Mouse (Mus musculus): Measurements from ENCODE around the gene Hist2h3c2. TPM values are rescaled to one million over a fixed set of nuclear protein-coding genes. Genes with fewer than 3 reads are reported as not detected.

The Hist2h3c2 gene
- polyA plus RNA-seq, 1 experiment = 45.8 TPM

DNA sequence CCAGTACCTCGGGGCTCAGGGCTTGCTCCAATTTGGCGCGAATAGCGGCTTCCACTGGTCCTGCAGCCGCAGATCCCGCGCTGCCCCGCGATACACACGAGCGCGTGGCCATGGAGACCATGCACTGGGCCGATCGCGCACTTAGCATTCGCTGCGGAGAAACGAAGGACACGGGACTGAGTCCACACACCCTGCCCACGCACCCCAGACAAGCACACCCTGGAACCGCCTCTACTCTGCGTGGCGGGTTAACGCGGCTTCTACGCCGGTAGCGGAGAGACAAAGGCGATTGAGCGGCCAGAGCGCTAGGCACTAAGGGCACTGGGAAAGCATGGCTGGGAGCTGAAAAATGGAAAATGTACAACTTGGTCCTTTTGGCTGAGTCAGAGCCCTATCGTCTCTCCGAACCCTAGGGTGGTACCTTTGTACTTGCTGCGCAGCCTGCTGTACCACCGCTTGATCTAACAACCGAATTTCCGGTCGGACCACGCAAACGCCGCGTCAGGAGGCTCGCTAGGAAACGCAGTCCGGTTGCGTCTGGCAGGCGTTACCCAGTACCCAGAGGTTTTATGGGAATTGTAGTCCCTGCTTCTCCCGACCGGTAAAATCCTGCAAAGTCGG lies 41.7 kb downstream of the Hist2h3c2 start:
- DNase-seq (ENCODE audit: low read depth) = no peak

DNA sequence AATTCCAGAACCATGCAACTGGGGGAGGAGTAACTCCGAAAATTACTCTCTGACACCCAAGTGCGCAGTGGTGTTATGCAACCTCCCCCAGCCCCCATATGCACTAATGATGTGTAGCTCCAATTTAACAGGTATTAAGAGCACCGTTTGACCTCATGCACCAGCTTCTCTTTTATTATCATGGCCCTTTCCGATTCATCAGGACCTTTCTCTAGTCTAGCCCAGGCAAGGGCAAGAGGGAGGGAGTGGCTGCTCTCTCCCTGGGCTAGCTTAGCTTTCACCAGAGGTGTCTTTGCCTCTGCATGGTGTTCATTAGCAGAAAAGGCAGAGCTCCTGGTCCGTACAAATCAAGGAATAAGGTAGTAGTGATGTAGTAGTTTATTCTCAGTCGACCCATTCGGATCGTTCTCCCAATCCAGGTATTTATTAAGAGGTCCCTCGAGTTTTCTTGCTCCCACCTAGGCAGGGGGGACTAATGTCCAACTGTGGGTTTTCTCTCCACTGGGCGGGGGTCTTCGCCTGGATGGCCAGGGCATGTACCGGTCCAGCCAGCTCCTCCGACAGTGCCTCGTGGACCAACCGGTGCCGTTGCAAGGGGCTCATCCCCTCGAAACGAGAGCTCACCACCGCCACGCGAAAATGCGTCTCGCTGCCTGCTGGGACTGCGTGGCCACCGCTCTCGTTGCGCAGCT lies 42.3 kb downstream of the Hist2h3c2 start:
- no peak for DNase-seq (ENCODE audit: low read depth)

DNA sequence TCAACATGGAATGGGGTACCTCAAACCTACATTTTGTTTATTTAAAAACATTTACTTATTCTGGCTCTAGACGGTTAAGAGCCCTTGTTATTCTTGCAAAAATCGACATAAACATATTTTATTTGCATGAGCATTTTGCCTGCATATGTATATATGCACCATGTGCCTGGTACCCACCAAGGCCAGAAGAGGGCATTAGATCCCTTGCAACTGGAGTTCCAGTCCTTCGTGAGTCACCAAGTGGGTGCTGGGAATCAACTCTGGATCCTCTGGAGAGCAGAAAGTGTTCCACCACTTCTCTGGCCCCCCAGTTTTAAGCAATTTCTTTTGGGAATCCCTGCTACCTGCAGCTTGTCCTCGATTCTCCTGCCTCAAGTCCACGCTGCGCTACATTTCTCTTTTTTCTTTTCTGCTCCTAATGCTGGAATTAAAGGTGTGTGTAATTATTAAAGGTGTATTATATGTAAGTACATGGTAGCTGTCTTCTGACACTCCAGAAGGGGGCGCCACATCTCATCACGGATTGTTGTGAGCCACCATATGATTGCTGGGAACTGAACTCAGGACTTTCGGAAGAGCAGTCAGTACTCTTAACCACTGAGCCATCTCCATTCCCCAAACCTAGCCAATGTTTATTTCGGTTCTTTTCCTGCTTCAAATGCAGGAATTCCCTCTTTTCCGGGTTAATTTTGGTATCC lies 43.2 kb downstream of the Hist2h3c2 start:
- no peak for DNase-seq (ENCODE audit: low read depth)

DNA sequence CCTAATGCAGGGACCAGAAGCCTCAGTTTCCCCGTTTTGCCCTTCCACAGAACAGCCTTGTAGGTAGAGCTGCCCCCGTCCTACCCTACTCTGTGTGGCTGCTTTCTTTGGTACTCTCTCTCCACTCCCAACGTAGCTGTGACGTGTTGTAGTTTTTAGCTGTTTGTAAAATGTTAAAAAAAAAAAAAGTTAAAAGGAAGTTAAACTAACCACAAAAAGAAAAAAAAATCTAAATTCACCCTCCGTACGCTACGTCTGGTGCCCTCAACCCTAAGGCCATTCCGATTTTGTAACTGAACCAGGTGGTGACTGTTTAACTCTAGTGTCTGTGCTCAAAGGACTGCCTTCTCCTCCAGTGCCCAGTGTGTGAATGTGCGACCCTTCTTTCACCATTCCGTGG lies 44.0 kb downstream of the Hist2h3c2 start:
- DNase-seq (ENCODE audit: low read depth) = no peak

DNA sequence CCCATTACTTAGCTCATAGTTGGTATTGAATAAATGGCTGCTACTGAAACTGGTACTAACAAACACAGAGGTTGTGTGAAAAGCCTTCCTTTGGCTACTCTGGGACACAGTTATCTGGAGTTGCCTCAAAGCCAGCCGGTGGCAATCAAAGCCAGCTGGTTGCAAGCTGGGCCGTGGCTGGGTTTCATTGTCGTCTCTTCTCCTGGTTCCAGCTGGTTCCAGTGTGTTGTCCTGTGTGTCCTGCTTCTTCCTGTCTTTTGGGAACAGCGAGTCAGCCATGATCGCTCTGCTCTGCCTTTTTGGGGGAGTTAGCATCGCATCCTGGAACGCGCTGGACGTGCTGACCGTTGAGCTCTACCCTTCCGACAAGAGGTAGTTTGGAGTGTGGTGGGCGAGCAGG lies 46.0 kb downstream of the Hist2h3c2 start:
- no peak for DNase-seq (ENCODE audit: low read depth)

Other genes with a start within 250 kb of the Hist2h3c2 start
- 36.6 and 46.3 TPM in 2 replicates for gene Plekho1, start 243.1 kb downstream of the Hist2h3c2 start, polyA plus RNA-seq (2012; rRNA removed)
- gene Vps45, start 180.7 kb downstream of the Hist2h3c2 start, polyA plus RNA-seq (2012; rRNA removed) = 11.7 and 12.2 TPM in 2 replicates
- gene Otud7b, start 134.6 kb downstream of the Hist2h3c2 start, polyA plus RNA-seq (2012; rRNA removed) = 9.8 and 14.9 TPM in 2 replicates
- gene Mtmr11, start 77.1 kb downstream of the Hist2h3c2 start, polyA plus RNA-seq (2012; rRNA removed) = 14.2 and 14.8 TPM in 2 replicates
- gene Sf3b4, start 66.8 kb downstream of the Hist2h3c2 start, polyA plus RNA-seq (2012; rRNA removed) = 51.4 and 62.1 TPM in 2 replicates
- 2.8 and 3.9 TPM in 2 replicates for gene Sv2a, start 58.0 kb downstream of the Hist2h3c2 start, polyA plus RNA-seq (2012; rRNA removed)
- gene Bola1, start 19.4 kb downstream of the Hist2h3c2 start, polyA plus RNA-seq (2012; rRNA removed) = 67.1 and 87.5 TPM in 2 replicates
- 4.7 and 5.2 TPM in 2 replicates for gene Hist2h2ab, start 19.3 kb downstream of the Hist2h3c2 start, polyA plus RNA-seq (2012; rRNA removed)
- gene Hist2h2ac, start 18.2 kb downstream of the Hist2h3c2 start, polyA plus RNA-seq (2012; rRNA removed) = 7.2 and 8.6 TPM in 2 replicates
- 9.7 and 10.5 TPM in 2 replicates for gene Hist2h2be, start 18.0 kb downstream of the Hist2h3c2 start, polyA plus RNA-seq (2012; rRNA removed)
- gene Hist2h2aa2, start 1.1 kb upstream of the Hist2h3c2 start, polyA plus RNA-seq (2012; rRNA removed) = 420 and 426 TPM in 2 replicates
- 794 and 829 TPM in 2 replicates for gene Hist2h2aa1, start 6.4 kb upstream of the Hist2h3c2 start, polyA plus RNA-seq (2012; rRNA removed)
- not detected in 2 replicates for gene Hist2h3c1, start 7.6 kb upstream of the Hist2h3c2 start, polyA plus RNA-seq (2012; rRNA removed)
- 4.1 and 5.5 TPM in 2 replicates for gene Hist2h4, start 24.2 kb upstream of the Hist2h3c2 start, polyA plus RNA-seq (2012; rRNA removed)
- 20.3 and 34.5 TPM in 2 replicates for gene Hist2h3b, start 29.5 kb upstream of the Hist2h3c2 start, polyA plus RNA-seq (2012; rRNA removed)
- gene Hist2h2bb, start 30.6 kb upstream of the Hist2h3c2 start, polyA plus RNA-seq (2012; rRNA removed) = 1.4 and 3.6 TPM in 2 replicates
- gene Fcgr1, start 54.8 kb upstream of the Hist2h3c2 start, polyA plus RNA-seq (2012; rRNA removed) = 3.3 and 4.0 TPM in 2 replicates
- gene BC107364, start 213.2 kb upstream of the Hist2h3c2 start, polyA plus RNA-seq (2012; rRNA removed) = not detected in 2 replicates